Mouse (Mus musculus) liver, embryonic 11.5 days (tissue): ENCODE results near the gene Chst8. TPM values are rescaled to one million over a fixed set of nuclear protein-coding genes. Genes with fewer than 3 reads are reported as not detected.
A peak's percentile ranks its signal among the peaks of the same experiment; 100 is the strongest.

Experiments
- ATAC-seq: fragments of 200-750 bp; cut with Nextera tagmentation; replicated peaks from 2 replicates; pipeline ENCODE4 v1.8.0; 2017; ENCODE audit warnings: moderate number of reproducible peaks, mild to moderate bottlenecking, moderate TSS enrichment, moderate library complexity; ENCODE audit not compliant: low FRiP score
- DNase-seq: peaks from one replicate; pipeline ENCODE4 v3.0.0-alpha.2; 2017; ENCODE audit warnings: low spot score
- H3K27ac ChIP-seq: fragments of 300-500 bp; sonication (generic); 2 replicates; pipeline ENCODE4 v1.5.1; 2014; ENCODE audit warnings: mild to moderate bottlenecking, low read depth, low read length, control low read depth
- H3K27me3 ChIP-seq: fragments of 300-500 bp; sonication (generic); replicated peaks from 2 replicates; pipeline ENCODE4 v1.6.1; 2014; ENCODE audit warnings: low read length, mixed read lengths; ENCODE audit not compliant: control insufficient read depth, insufficient read depth
- H3K36me3 ChIP-seq: fragments of 300-500 bp; sonication (generic); 2 replicates; pipeline ENCODE4 v1.6.1; 2014; ENCODE audit warnings: mild to moderate bottlenecking, low read length, moderate library complexity, mixed read lengths; ENCODE audit not compliant: control insufficient read depth, insufficient read depth
- H3K4me1 ChIP-seq: fragments of 300-500 bp; sonication (generic); replicated peaks from 2 replicates; pipeline ENCODE4 v1.6.1; 2014; ENCODE audit warnings: low read length, mixed read lengths; ENCODE audit not compliant: control insufficient read depth, insufficient read depth
- H3K4me2 ChIP-seq: fragments of 300-500 bp; sonication (generic); 2 replicates; pipeline ENCODE4 v1.6.1; 2014; ENCODE audit warnings: mild to moderate bottlenecking, control low read depth, moderate library complexity
- H3K4me3 ChIP-seq: fragments of 300-500 bp; sonication (generic); 2 replicates; pipeline ENCODE4 v1.5.1; 2014; ENCODE audit warnings: low read depth, low read length, control low read depth
- H3K9ac ChIP-seq: fragments of 300-500 bp; sonication (generic); 2 replicates; pipeline ENCODE4 v1.6.1; 2014; ENCODE audit warnings: low read depth, low read length, control low read depth
- H3K9me3 ChIP-seq: fragments of 300-500 bp; sonication (generic); 2 replicates; pipeline ENCODE4 v1.6.1; 2016; ENCODE audit warnings: low read length, inconsistent platforms, mixed read lengths; ENCODE audit not compliant: control insufficient read depth
- WGBS: fragments of 180-500 bp; shearing (Covaris S2); extraction: QIAGEN DNeasy Blood & Tissue Kit; methylation state at CpG from one replicate; pipeline ENCODE4 v1.1.7; 2014; 5-methylcytosine and 5-hydroxymethylcytosine counted together
- polyA plus RNA-seq: library from polyadenylated mRNA; unstranded; fragments of >200 nt; fragmentation: Nextera tagmentation; extraction: Ambion mirVana; gene quantifications from 2 replicates; pipeline ENCODE4 v1.2.1, GENCODE M21; 2014

Chst8 gene
- polyA plus RNA-seq, 1 experiment from 2014 or later = 0.75 TPM

GRCm38 (mm10) chr7:34671911-34672310, 140.6 kb downstream of the Chst8 start:
- no peaks in the 10 kb centered on the region for H3K9me3 ChIP-seq
- 2% methylated on average over 6 of the region's 6 CpGs for WGBS
- H3K4me3 ChIP-seq = no peak overlapping the region
- peaks cover 34% of the 10 kb centered on the region for H3K27me3 ChIP-seq
- ATAC-seq (0 out of 2 replicates have a peak, but pooled peaks have one; percentile 24), DNase-seq (peak; percentile 76)
- H3K4me1 ChIP-seq = no peaks in the 10 kb centered on the region
- no peak overlapping the region for H3K27ac ChIP-seq
- H3K36me3 ChIP-seq = no peaks in the 10 kb centered on the region
- H3K4me2 ChIP-seq = no peak overlapping the region
- H3K9ac ChIP-seq = no peak overlapping the region

- Histone ChIP-seq H3K27ac (no peak overlapping the region), H3K9me3 (no peaks in the 10 kb centered on the region), H3K9ac (no peak overlapping the region), H3K36me3 (no peaks in the 10 kb centered on the region), H3K4me1 (no peaks in the 10 kb centered on the region), H3K27me3 (peaks cover 30% of the 10 kb centered on the region), H3K4me2 (no peak overlapping the region), H3K4me3 (no peak overlapping the region)
- DNase-seq (no peak), ATAC-seq (no peak)
- WGBS = 80% methylated on average over 3 of the region's 3 CpGs
These were observed 141.7 kb downstream of the Chst8 start for GRCm38 (mm10) chr7:34670778-34671177.

GRCm38 (mm10) chr7:34669336-34669735, 143.2 kb downstream of the Chst8 start:
- WGBS = 20% methylated on average over 9 of the region's 9 CpGs
- Histone ChIP-seq H3K9ac (no peak overlapping the region), H3K4me2 (no peak overlapping the region)

GRCm38 (mm10) chr7:34667874-34668273, 144.6 kb downstream of the Chst8 start:
- Histone ChIP-seq H3K4me1 (no peaks in the 10 kb centered on the region), H3K27me3 (0 out of 2 replicates have a peak, but pooled peaks cover 2% of the 10 kb centered on the region), H3K9me3 (no peaks in the 10 kb centered on the region), H3K9ac (no peak overlapping the region), H3K4me3 (no peak overlapping the region), H3K27ac (no peak overlapping the region), H3K36me3 (no peaks in the 10 kb centered on the region), H3K4me2 (no peak overlapping the region)
- no peak for DNase-seq
- no peak for ATAC-seq
- WGBS = 81% methylated on average over 16 of the region's 16 CpGs

More at GRCm38 (mm10) chr7:34669336-34669735, 143.2 kb downstream of the Chst8 start:
- no peaks in the 10 kb centered on the region for H3K36me3 ChIP-seq
- no peaks in the 10 kb centered on the region for H3K9me3 ChIP-seq
- no peaks in the 10 kb centered on the region for H3K4me1 ChIP-seq
- peaks cover 16% of the 10 kb centered on the region for H3K27me3 ChIP-seq
- no peak overlapping the region for H3K4me3 ChIP-seq
- no peak for ATAC-seq
- no peak overlapping the region for H3K27ac ChIP-seq
- DNase-seq = no peak

- no peak overlapping the region for H3K4me2 ChIP-seq
- no peak overlapping the region for H3K4me3 ChIP-seq
- ATAC-seq (no peak), DNase-seq (no peak)
- H3K27me3 ChIP-seq = no peaks in the 10 kb centered on the region
- H3K9me3 ChIP-seq = no peaks in the 10 kb centered on the region
- no peaks in the 10 kb centered on the region for H3K4me1 ChIP-seq
- 43% methylated on average over 7 of the region's 7 CpGs for WGBS
- H3K9ac ChIP-seq = no peak overlapping the region
- no peaks in the 10 kb centered on the region for H3K36me3 ChIP-seq
- H3K27ac ChIP-seq = no peak overlapping the region
These were observed 149.4 kb downstream of the Chst8 start for GRCm38 (mm10) chr7:34663145-34663544.

- no peaks in the 10 kb centered on the region for H3K36me3 ChIP-seq
- H3K9ac ChIP-seq = no peak overlapping the region
- no peak for ATAC-seq
- H3K27ac ChIP-seq = no peak overlapping the region
- H3K27me3 ChIP-seq = no peaks in the 10 kb centered on the region
- no peaks in the 10 kb centered on the region for H3K4me1 ChIP-seq
- no peaks in the 10 kb centered on the region for H3K9me3 ChIP-seq
- no peak overlapping the region for H3K4me3 ChIP-seq
- no peak overlapping the region for H3K4me2 ChIP-seq
- 28% methylated on average over 5 of the region's 5 CpGs for WGBS
- DNase-seq = no peak
These were observed 150.3 kb downstream of the Chst8 start for GRCm38 (mm10) chr7:34662227-34662626.

- Histone ChIP-seq H3K4me3 (no peak overlapping the region), H3K27ac (no peak overlapping the region), H3K36me3 (no peaks in the 10 kb centered on the region), H3K27me3 (peaks cover 18% of the 10 kb centered on the region), H3K4me2 (no peak overlapping the region), H3K9me3 (no peaks in the 10 kb centered on the region), H3K4me1 (no peaks in the 10 kb centered on the region), H3K9ac (no peak overlapping the region)
- WGBS = 68% methylated on average over 6 of the region's 6 CpGs
- ATAC-seq (no peak), DNase-seq (no peak)
These were observed 153.0 kb downstream of the Chst8 start for GRCm38 (mm10) chr7:34659386-34660085.

GRCm38 (mm10) chr7:34656632-34657031, 155.9 kb downstream of the Chst8 start, which contains the start of gene Kctd15:
TSS of gene Kctd15 (minus strand) at chr7:34656732.
- Histone ChIP-seq H3K9me3 (no peaks in the 10 kb centered on the region), H3K4me1 (no peaks in the 10 kb centered on the region; the same call in 1 of the 2 replicates), H3K27ac (peak within 1 kb of the TSS; percentile 80; the same call in 1 of the 2 replicates), H3K36me3 (no peaks in the 10 kb centered on the region), H3K4me3 (peak within 1 kb of the TSS; percentile 60), H3K27me3 (peaks cover 47% of the 10 kb centered on the region), H3K9ac (peak within 1 kb of the TSS; percentile 60; the same call in 1 of the 2 replicates), H3K4me2 (peak within 1 kb of the TSS; percentile 75)
- no peak for ATAC-seq
- DNase-seq = no peak
- 63% methylated on average over 5 of the region's 5 CpGs for WGBS
